Mouse (Mus musculus) forebrain, embryonic 12.5 days (tissue): ENCODE data around the gene Foxe1. TPM values are rescaled to one million over a fixed set of nuclear protein-coding genes. Genes with fewer than 3 reads are reported as not detected.

ENCODE experiments used
- ATAC-seq: fragments of 200-750 bp; cut with Nextera tagmentation; 2 replicates; pipeline ENCODE4 v1.8.0; 2017; ENCODE audit warnings: moderate TSS enrichment; ENCODE audit not compliant: low FRiP score
- H3K27ac ChIP-seq: fragments of 300-500 bp; sonication (generic); 2 replicates; pipeline ENCODE4 v1.5.1; 2016; ENCODE audit warnings: mild to moderate bottlenecking
- H3K27me3 ChIP-seq: fragments of 300-500 bp; sonication (generic); 2 replicates; pipeline ENCODE4 v1.6.1; 2016; ENCODE audit warnings: mild to moderate bottlenecking
- H3K36me3 ChIP-seq: fragments of 300-500 bp; sonication (generic); replicated peaks from 2 replicates; pipeline ENCODE4 v1.6.1; 2016; ENCODE audit warnings: mild to moderate bottlenecking
- H3K4me1 ChIP-seq: fragments of 300-500 bp; sonication (generic); 2 replicates; pipeline ENCODE4 v1.6.1; 2016
- H3K4me2 ChIP-seq: fragments of 300-500 bp; sonication (generic); 2 replicates; pipeline ENCODE4 v1.6.1; 2016; ENCODE audit warnings: mild to moderate bottlenecking, moderate library complexity
- H3K4me3 ChIP-seq: fragments of 300-500 bp; sonication (generic); replicated peaks from 2 replicates; pipeline ENCODE4 v1.5.1; 2016; ENCODE audit warnings: mild to moderate bottlenecking
- H3K9ac ChIP-seq: fragments of 300-500 bp; sonication (generic); 2 replicates; pipeline ENCODE4 v1.6.1; 2016; ENCODE audit warnings: mild to moderate bottlenecking
- H3K9me3 ChIP-seq: fragments of 300-500 bp; sonication (generic); 2 replicates; pipeline ENCODE4 v1.6.1; 2016
- WGBS: fragments of 180-500 bp; shearing (Covaris S2); methylation state at CpG from one replicate; pipeline ENCODE4 v1.1.7; 2016; 5-methylcytosine and 5-hydroxymethylcytosine counted together
- polyA plus RNA-seq: library from polyadenylated mRNA; unstranded; fragments of >200 nt; fragmentation: Nextera tagmentation; extraction: Ambion mirVana; gene quantifications from 2 replicates; pipeline ENCODE4 v1.2.1, GENCODE M21; 2016

Gene Foxe1
- polyA plus RNA-seq, 1 experiment from 2014 or later, result not detected

DNA sequence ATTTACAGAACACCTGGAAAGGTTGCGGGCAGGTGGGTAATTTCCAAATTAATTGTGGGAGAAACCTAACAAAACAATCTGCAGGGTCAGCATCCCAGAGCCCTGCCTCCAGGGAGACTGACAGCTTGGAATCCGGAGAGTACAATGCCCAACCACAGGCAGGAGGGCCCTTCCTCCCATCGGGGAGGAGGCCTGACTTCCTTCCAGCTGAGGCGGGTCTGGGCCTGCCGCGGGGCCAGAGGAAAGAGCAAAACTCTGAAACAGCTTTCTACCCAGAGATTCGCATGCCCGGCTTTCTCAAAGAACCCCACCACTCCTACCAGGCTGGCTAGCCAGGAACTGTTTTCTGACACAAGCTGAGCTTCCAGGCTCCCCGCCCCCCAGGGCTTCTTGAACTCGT, 9.6 kb downstream of the Foxe1 start:
- Histone ChIP-seq H3K9ac (no peak overlapping the region), H3K36me3 (no peaks in the 10 kb centered on the region), H3K9me3 (no peaks in the 10 kb centered on the region), H3K4me3 (no peak overlapping the region), H3K27me3 (peaks cover 81% of the 10 kb centered on the region), H3K4me2 (no peak overlapping the region), H3K27ac (no peak overlapping the region), H3K4me1 (peaks cover 8% of the 10 kb centered on the region; the same call in 1 of the 2 replicates)
- ATAC-seq, result no peak
- WGBS, result 7% methylated on average over 10 of the region's 10 CpGs

DNA sequence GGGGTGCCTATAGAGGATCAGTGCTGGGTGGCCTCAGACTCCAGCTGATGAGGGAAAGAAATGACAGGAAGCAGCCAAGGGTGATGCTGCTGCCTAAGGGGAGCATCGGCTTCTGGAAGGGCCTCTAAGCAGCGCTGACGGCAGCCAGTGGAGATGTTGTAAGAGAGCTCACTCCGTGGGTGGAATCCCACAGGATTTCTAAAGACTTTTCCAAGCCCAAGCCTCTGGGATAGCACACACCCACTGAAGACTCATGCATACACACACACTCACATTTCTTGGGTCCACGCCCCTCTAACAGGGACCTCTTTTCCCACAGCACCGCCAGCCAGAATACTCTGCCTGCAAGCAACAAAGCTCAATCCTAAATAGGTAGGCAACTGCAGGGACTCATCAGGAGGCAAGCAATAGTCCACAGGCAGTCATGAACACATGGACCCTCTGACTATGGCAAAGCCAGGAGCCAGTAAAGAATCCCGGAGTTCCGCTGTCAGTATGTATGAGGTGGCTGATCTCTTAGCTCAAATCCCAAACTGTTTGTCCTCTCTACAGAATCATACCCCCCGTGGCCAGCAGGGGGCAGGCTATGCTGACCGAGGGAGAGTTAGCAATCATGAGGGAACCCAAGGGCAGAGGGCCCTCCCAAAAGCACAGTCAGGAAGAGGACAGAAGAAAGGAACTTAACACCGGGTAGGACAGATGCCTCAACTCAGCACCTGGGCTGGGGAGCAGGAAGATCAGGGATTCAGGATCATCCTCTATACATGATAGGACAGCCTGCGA, 13.1 kb downstream of the Foxe1 start:
- Histone ChIP-seq H3K27ac (no peak overlapping the region), H3K9me3 (no peaks in the 10 kb centered on the region), H3K9ac (no peak overlapping the region), H3K4me3 (no peak overlapping the region), H3K4me1 (peaks cover 8% of the 10 kb centered on the region; the same call in 1 of the 2 replicates), H3K36me3 (no peaks in the 10 kb centered on the region), H3K27me3 (peaks cover 56% of the 10 kb centered on the region), H3K4me2 (no peak overlapping the region)
- ATAC-seq, result no peak
- 48% methylated on average over 12 of the region's 12 CpGs for WGBS

DNA sequence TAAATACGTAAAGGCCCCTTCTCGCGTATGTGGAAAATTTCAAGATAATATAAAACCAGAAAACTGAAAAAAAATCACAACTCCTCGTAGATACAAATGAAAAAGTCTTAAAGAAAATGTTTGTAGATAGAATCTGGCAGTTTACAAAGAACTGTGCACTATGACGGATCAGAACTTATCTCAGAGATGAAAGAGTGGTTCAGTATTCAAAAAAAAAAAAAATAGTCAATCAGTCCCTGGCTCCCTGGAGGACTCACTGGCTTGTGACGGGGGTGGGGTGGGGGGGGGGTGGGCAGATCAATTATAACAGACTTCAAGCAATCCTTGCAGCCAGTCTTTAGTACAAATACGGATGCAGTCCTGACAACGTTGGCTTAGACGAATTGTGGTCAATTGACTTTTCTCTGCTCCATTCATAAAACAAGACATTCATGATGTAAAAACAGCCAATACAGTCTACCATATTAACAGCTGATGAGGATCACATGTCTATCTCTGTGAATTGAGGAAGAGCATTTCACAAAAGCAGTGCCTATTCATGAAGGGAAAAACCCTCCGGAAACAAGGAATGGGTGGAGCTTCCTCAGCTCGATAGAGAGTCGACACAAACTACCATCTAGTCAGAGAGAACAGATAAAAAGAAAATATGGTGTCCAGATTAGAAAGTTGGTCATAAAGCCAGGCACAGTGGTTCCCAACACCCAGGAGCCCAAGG, 16.3 kb downstream of the Foxe1 start:
- peaks cover 33% of the 10 kb centered on the region for H3K27me3 ChIP-seq
- 80% methylated on average over 12 of the region's 12 CpGs for WGBS

DNA sequence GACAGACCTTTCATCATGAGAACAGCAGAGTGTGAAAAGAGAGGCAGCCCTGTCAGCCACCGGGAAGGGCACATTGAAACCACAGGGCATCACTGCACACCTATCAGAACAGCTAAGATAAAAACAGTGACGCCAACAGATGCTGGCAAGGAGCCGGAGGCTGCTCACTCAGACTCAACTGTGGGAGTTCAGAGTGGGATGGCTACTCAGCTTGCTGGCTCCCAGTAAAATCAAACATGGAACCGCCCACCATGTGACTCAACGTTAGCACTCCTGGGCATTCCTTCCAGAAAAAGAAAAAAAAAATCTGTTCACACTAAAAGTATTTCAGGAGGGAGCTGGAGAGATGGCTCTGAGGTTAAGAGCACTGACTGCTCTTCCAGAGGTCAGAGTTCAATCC, 17.8 kb downstream of the Foxe1 start:
- no peaks in the 10 kb centered on the region for H3K36me3 ChIP-seq
- no peaks in the 10 kb centered on the region for H3K9me3 ChIP-seq
- H3K4me3 ChIP-seq, result no peak overlapping the region
- 79% methylated on average over 5 of the region's 5 CpGs for WGBS
- no peak for ATAC-seq
- H3K4me1 ChIP-seq, result no peaks in the 10 kb centered on the region
- no peak overlapping the region for H3K4me2 ChIP-seq
- no peak overlapping the region for H3K27ac ChIP-seq
- H3K27me3 ChIP-seq, result peaks cover 30% of the 10 kb centered on the region
- H3K9ac ChIP-seq, result no peak overlapping the region

More for the DNA sequence above, 16.3 kb downstream of the Foxe1 start:
- H3K9ac ChIP-seq, result no peak overlapping the region
- H3K4me3 ChIP-seq, result no peak overlapping the region
- H3K27ac ChIP-seq, result no peak overlapping the region
- no peak overlapping the region for H3K4me2 ChIP-seq
- no peaks in the 10 kb centered on the region for H3K4me1 ChIP-seq
- no peaks in the 10 kb centered on the region for H3K36me3 ChIP-seq
- no peak for ATAC-seq
- H3K9me3 ChIP-seq, result no peaks in the 10 kb centered on the region

DNA sequence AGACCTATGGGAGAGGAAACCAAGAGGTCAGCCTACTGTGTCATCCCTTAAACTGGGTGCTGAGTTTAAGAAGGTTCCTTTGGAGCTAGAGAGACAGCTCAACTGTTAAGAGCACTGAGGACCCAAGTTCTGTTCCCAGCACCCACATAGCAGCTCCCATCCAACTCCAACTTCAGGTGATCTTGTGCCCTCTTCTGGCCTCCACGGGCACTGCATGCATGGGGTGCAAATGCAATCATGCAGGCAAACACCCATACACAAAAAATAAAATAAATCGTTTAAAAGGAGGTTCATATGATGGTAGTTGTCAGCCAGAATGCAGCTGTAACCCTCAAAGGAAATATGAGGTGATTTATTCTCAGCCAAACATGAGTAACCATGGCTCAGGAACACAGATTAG, 21.0 kb downstream of the Foxe1 start:
- no peak overlapping the region for H3K27ac ChIP-seq
- ATAC-seq, result no peak
- no peak overlapping the region for H3K9ac ChIP-seq
- H3K9me3 ChIP-seq, result no peaks in the 10 kb centered on the region
- WGBS, result 84% methylated on average over 2 of the region's 2 CpGs
- no peak overlapping the region for H3K4me2 ChIP-seq
- H3K4me1 ChIP-seq, result peaks cover 4% of the 10 kb centered on the region; the same call in 1 of the 2 replicates
- no peak overlapping the region for H3K4me3 ChIP-seq
- H3K27me3 ChIP-seq, result peaks cover 30% of the 10 kb centered on the region
- no peaks in the 10 kb centered on the region for H3K36me3 ChIP-seq

DNA sequence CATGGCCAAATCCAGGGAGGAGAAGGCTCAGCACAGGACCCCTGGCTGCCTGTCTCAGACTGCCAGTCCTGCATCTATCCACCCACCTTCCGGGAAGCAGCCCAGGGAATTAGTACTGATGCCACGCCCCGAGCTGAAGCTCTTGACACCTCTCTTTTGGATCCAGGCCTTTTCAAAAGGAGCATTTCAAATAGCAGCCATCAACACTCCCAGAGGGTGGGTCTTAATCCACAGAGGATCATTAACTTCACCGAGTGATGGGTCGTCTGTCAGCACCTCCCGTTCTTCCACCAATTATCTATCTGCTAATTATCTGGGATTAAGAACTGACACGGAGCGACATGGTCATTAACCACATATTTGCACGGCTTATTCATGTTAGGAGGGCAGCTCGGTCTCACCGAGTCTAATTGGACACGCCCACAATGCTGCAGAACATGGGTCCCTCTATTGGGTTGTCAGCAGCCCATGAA, 24.1 kb downstream of the Foxe1 start:
- ATAC-seq, result peak; percentile 86
- H3K4me1 ChIP-seq, result peaks cover 9% of the 10 kb centered on the region; the same call in 1 of the 2 replicates
- no peak overlapping the region for H3K4me3 ChIP-seq
- H3K9ac ChIP-seq, result no peak overlapping the region
- peak overlapping the region; percentile 65; the same call in 1 of the 2 replicates for H3K27ac ChIP-seq
- H3K36me3 ChIP-seq, result no peaks in the 10 kb centered on the region
- H3K27me3 ChIP-seq, result peaks cover 44% of the 10 kb centered on the region
- H3K4me2 ChIP-seq, result peak overlapping the region; percentile 13; the same call in 1 of the 2 replicates
- WGBS, result 6% methylated on average over 12 of the region's 12 CpGs
- no peaks in the 10 kb centered on the region for H3K9me3 ChIP-seq

DNA sequence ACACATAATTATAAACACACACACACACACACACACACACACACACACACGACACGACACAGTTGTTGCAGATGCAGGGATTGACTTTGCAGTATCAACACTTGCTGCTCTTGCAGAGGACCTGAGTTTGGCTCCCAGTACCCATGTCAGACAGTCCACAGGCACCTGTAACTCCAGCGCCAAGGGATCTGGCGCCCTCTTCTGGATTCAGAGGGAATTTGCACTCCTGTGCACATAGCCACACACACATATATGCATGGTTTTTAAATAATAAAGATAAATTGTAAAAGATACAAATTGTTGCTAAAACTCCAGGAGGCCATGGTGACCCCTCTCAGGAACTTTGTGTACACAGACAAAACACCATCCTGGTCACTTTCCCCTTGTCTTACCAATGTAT, 25.7 kb downstream of the Foxe1 start:
- 61% methylated on average over 4 of the region's 4 CpGs for WGBS
- Histone ChIP-seq H3K9me3 (no peaks in the 10 kb centered on the region), H3K4me3 (no peak overlapping the region), H3K36me3 (no peaks in the 10 kb centered on the region), H3K27me3 (peaks cover 41% of the 10 kb centered on the region), H3K4me1 (peaks cover 9% of the 10 kb centered on the region; the same call in 1 of the 2 replicates), H3K27ac (no peak overlapping the region), H3K4me2 (no peak overlapping the region), H3K9ac (no peak overlapping the region)
- ATAC-seq, result no peak

DNA sequence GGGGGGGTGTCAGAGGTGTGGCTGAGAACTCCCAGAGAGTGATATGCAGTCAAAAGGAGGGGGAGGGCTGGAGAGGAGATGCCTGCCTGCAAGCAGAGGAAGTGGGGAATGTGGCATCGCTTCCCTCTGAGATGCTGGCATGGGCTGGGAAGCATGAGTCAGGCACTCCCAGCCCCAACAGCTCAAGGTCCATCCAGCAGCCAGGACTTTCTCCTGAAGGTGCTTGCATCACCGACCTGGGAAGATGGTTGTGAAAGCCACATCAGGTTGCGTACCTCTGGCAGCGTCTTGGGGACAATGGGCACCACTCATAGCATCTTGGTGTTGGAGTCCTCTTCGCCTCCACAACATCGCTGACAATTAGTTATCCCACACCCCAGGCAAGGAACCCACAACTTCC, 27.0 kb downstream of the Foxe1 start:
- H3K4me1 ChIP-seq, result peaks cover 9% of the 10 kb centered on the region; the same call in 1 of the 2 replicates
- no peak overlapping the region for H3K27ac ChIP-seq
- no peaks in the 10 kb centered on the region for H3K36me3 ChIP-seq
- H3K9me3 ChIP-seq, result no peaks in the 10 kb centered on the region
- no peak for ATAC-seq
- 59% methylated on average over 6 of the region's 6 CpGs for WGBS
- H3K4me3 ChIP-seq, result no peak overlapping the region
- no peak overlapping the region for H3K9ac ChIP-seq
- no peak overlapping the region for H3K4me2 ChIP-seq
- peaks cover 41% of the 10 kb centered on the region for H3K27me3 ChIP-seq

DNA sequence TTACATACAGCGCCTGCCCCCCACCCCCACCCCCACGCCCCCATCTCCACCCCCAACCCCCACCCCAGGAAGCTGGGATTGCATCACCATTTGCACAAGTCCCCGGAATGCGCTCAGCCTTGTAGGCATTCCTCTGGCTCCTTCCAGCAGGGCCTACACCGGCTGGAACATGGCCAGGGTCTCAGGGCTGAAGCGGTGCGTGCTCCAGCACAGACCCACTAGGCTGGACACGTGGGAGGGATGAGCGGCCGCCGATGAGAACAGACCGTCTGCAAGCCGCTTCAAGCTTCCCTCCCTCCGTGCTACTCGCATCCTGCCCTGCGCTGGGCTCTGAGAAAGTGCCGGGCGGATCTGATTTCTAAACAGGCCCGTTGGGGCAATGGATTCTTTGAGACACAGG, 27.6 kb downstream of the Foxe1 start:
- peak; percentile 49; the same call in 1 of the 2 replicates for ATAC-seq
- Histone ChIP-seq H3K4me1 (peaks cover 9% of the 10 kb centered on the region; the same call in 1 of the 2 replicates), H3K9ac (peak overlapping the region; percentile 33; the same call in 1 of the 2 replicates), H3K27me3 (peaks cover 34% of the 10 kb centered on the region), H3K4me3 (no peak overlapping the region), H3K9me3 (no peaks in the 10 kb centered on the region), H3K36me3 (no peaks in the 10 kb centered on the region), H3K27ac (no peak overlapping the region), H3K4me2 (peak overlapping the region; percentile 39)
- WGBS, result 2% methylated on average over 19 of the region's 19 CpGs

DNA sequence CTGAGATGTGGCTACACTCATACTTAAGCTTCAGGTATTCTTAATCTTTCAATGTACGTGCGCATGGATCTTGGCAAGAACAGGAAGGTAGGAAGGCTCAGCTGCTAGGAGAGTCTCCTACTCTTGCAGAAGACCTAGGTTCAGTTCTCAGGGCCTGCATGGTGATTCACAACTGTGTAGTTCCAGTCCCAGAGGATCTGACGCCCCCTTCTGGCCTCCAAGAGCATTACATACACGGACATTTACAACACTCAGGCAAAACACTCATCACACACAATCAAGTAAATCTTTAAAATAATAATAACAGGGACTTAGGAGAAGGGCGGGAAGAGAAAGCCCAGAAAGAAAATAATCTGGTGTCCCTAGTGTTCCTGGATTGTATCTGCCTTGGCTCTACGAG, 31.0 kb downstream of the Foxe1 start:
- Histone ChIP-seq H3K4me3 (no peak overlapping the region), H3K9me3 (no peaks in the 10 kb centered on the region), H3K27me3 (peaks cover 18% of the 10 kb centered on the region), H3K4me1 (peaks cover 4% of the 10 kb centered on the region; the same call in 1 of the 2 replicates), H3K9ac (no peak overlapping the region), H3K36me3 (peaks cover 28% of the 10 kb centered on the region), H3K4me2 (peak overlapping the region; percentile 47), H3K27ac (no peak overlapping the region)
- 54% methylated on average over 6 of the region's 6 CpGs for WGBS
- ATAC-seq, result no peak

DNA sequence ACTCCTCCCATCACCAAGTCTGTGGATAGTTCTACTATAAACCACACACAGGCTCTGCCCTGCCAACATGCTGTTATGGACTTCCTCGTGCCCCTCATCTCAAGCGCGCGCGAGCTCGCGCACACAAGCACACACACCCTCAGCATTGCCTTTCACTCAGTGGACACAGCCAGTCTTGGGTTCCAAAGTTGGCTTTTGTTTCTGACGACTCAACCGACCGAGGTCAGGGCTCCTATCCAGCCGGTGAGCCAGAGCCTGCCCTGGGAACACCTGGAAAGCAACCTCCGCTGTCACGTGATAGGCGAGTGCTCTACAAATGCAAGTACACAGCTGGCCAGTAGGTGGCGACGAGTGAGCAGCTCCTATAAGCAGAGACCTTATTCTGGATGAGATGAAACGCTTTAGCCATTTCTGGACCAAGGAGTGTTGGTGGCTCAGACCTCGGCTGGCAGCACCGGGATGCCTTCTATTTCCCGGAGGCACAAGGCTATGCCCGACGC, 31.5 kb downstream of the Foxe1 start:
- Histone ChIP-seq H3K4me2 (peak overlapping the region; percentile 47), H3K9me3 (no peaks in the 10 kb centered on the region), H3K4me3 (peak overlapping the region; percentile 24), H3K27me3 (peaks cover 18% of the 10 kb centered on the region), H3K36me3 (peaks cover 33% of the 10 kb centered on the region), H3K27ac (no peak overlapping the region), H3K9ac (no peak overlapping the region), H3K4me1 (peaks cover 4% of the 10 kb centered on the region; the same call in 1 of the 2 replicates)
- peak; percentile 71 for ATAC-seq
- WGBS, result 23% methylated on average over 22 of the region's 22 CpGs

DNA sequence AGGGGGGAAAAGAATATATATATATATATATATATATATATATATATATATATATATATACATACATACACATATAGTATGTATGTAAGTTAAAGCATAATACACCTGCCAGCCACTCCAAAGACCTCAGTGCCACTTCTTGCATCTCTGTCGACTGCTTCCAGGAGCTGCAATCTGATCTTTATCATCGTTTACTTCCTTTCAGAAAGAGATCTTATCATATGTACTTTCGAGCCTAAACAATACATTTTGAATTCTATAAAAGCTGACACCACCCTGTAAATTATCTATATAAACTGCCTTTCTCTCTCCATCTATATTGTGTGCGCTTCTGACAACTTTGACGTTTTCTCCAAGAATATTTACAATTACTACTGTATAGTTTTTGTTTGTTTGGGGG, 45.1 kb downstream of the Foxe1 start:
- WGBS, result 39% methylated on average over 5 of the region's 5 CpGs
- Histone ChIP-seq H3K4me2 (peak overlapping the region; percentile 63), H3K4me1 (no peaks in the 10 kb centered on the region), H3K27ac (no peak overlapping the region), H3K36me3 (peaks cover 11% of the 10 kb centered on the region), H3K4me3 (peak overlapping the region; percentile 59), H3K9ac (0 out of 2 replicates have a peak overlapping the region, but pooled peaks have one; percentile 17), H3K27me3 (no peaks in the 10 kb centered on the region), H3K9me3 (no peaks in the 10 kb centered on the region)
- ATAC-seq, result no peak
